Mouse (Mus musculus) limb, embryonic 11.5 days (tissue): Measurements from ENCODE around the gene 1700023F06Rik. TPM values are rescaled to one million over a fixed set of nuclear protein-coding genes. Genes with fewer than 3 reads are reported as not detected.

ENCODE experiments used
- ATAC-seq: fragments of 200-750 bp; cut with Nextera tagmentation; 2 replicates; pipeline ENCODE4 v1.8.0; 2017; ENCODE audit warnings: low read depth; ENCODE audit not compliant: insufficient number of reproducible peaks, low FRiP score, low TSS enrichment
- DNase-seq: peaks from one replicate; pipeline ENCODE4 v3.0.0-alpha.2; 2015; ENCODE audit warnings: low spot score
- H3K27ac ChIP-seq: fragments of 300-500 bp; sonication (generic); replicated peaks from 2 replicates; pipeline ENCODE4 v1.5.1; 2014; ENCODE audit warnings: low read depth, mild to moderate bottlenecking, low read length
- H3K27me3 ChIP-seq: fragments of 300-500 bp; sonication (generic); 2 replicates; pipeline ENCODE4 v1.6.1; 2014; ENCODE audit warnings: mild to moderate bottlenecking, low read length, mixed read lengths; ENCODE audit not compliant: control insufficient read depth, insufficient read depth
- H3K36me3 ChIP-seq: fragments of 300-500 bp; sonication (generic); 2 replicates; pipeline ENCODE4 v1.6.1; 2014; ENCODE audit warnings: mild to moderate bottlenecking, low read length, moderate library complexity, mixed read lengths; ENCODE audit not compliant: control insufficient read depth, insufficient read depth
- H3K4me1 ChIP-seq: fragments of 300-500 bp; sonication (generic); 2 replicates; pipeline ENCODE4 v1.6.1; 2014; ENCODE audit warnings: low read length, mixed read lengths; ENCODE audit not compliant: control insufficient read depth, insufficient read depth
- H3K4me2 ChIP-seq: fragments of 300-500 bp; sonication (generic); 2 replicates; pipeline ENCODE4 v1.6.1; 2014; ENCODE audit warnings: low read depth, mild to moderate bottlenecking, moderate library complexity; ENCODE audit not compliant: severe bottlenecking
- H3K4me3 ChIP-seq: fragments of 300-500 bp; sonication (generic); 2 replicates; pipeline ENCODE4 v1.5.1; 2014; ENCODE audit warnings: low read depth, low read length
- H3K9ac ChIP-seq: fragments of 300-500 bp; sonication (generic); 2 replicates; pipeline ENCODE4 v1.6.1; 2014; ENCODE audit warnings: mild to moderate bottlenecking, low read length
- H3K9me3 ChIP-seq: fragments of 300-500 bp; sonication (generic); 2 replicates; pipeline ENCODE4 v1.6.1; 2016; ENCODE audit warnings: low read length; ENCODE audit not compliant: control insufficient read depth
- WGBS: fragments of 180-500 bp; shearing (Covaris S2); extraction: QIAGEN DNeasy Blood & Tissue Kit; methylation state at CpG from one replicate; pipeline ENCODE4 v1.1.7; 2014; 5-methylcytosine and 5-hydroxymethylcytosine counted together
- polyA plus RNA-seq: library from polyadenylated mRNA; unstranded; fragments of >200 nt; fragmentation: Nextera tagmentation; extraction: Ambion mirVana; gene quantifications from 2 replicates; pipeline ENCODE4 v1.2.1, GENCODE M21; 2014

1700023F06Rik gene
- polyA plus RNA-seq, 1 experiment from 2014 or later = 0.48 TPM

- Histone ChIP-seq H3K27me3 (no peaks in the 10 kb centered on the region), H3K4me2 (no peak overlapping the region), H3K4me1 (peaks cover 11% of the 10 kb centered on the region), H3K27ac (no peak overlapping the region), H3K9ac (no peak overlapping the region), H3K4me3 (no peak overlapping the region), H3K9me3 (no peaks in the 10 kb centered on the region), H3K36me3 (no peaks in the 10 kb centered on the region; the same call in 1 of the 2 replicates)
- no peak for ATAC-seq
- DNase-seq = no peak
- 91% methylated on average over 4 of the region's 4 CpGs for WGBS
Observed at GRCm38 (mm10) chr11:103246731-103247290, 38.5 kb upstream of the 1700023F06Rik start.

- H3K4me3 ChIP-seq = no peak overlapping the region
- H3K27me3 ChIP-seq = no peaks in the 10 kb centered on the region
- H3K36me3 ChIP-seq = no peaks in the 10 kb centered on the region; the same call in 1 of the 2 replicates
- no peak overlapping the region for H3K9ac ChIP-seq
- ATAC-seq (no peak), DNase-seq (no peak)
- 80% methylated on average over 10 of the region's 10 CpGs for WGBS
- H3K27ac ChIP-seq = no peak overlapping the region
- H3K9me3 ChIP-seq = no peaks in the 10 kb centered on the region
- peaks cover 11% of the 10 kb centered on the region for H3K4me1 ChIP-seq
- H3K4me2 ChIP-seq = no peak overlapping the region
Observed at GRCm38 (mm10) chr11:103246081-103246730, 37.8 kb upstream of the 1700023F06Rik start.

GRCm38 (mm10) chr11:103244856-103245255, 36.5 kb upstream of the 1700023F06Rik start:
- no peak for ATAC-seq
- Histone ChIP-seq H3K27me3 (no peaks in the 10 kb centered on the region), H3K4me3 (no peak overlapping the region), H3K36me3 (no peaks in the 10 kb centered on the region; the same call in 1 of the 2 replicates), H3K4me1 (peaks cover 11% of the 10 kb centered on the region), H3K9ac (no peak overlapping the region), H3K9me3 (no peaks in the 10 kb centered on the region), H3K4me2 (no peak overlapping the region), H3K27ac (no peak overlapping the region)
- no peak for DNase-seq
- 91% methylated on average over 4 of the region's 4 CpGs for WGBS

DNA sequence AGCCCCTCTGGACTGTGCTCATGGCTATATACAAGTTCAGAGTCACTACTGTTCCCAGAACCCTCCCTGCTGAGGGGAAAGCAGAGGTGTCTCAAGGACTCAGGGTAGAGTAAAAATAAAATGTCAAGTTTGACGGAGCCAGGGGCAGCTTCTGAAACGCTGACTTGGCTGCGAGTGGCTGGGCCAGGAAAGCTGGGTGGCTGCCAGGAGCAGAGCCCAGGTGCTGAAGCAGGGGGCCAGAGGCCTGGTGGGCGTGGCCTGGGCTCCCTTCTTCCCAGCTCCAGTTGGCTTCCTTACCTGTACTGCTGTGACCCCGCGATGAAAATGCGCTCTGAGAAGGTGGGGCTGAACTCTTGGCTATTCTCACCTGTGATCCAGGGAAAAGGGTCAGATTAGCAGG, 32.4 kb upstream of the 1700023F06Rik start:
- Histone ChIP-seq H3K4me2 (no peak overlapping the region), H3K9me3 (no peaks in the 10 kb centered on the region), H3K27me3 (no peaks in the 10 kb centered on the region), H3K9ac (no peak overlapping the region), H3K4me3 (no peak overlapping the region), H3K4me1 (no peaks in the 10 kb centered on the region), H3K36me3 (peaks cover 3% of the 10 kb centered on the region; the same call in 1 of the 2 replicates), H3K27ac (no peak overlapping the region)
- ATAC-seq = no peak
- WGBS = 43% methylated on average over 7 of the region's 7 CpGs
- no peak for DNase-seq

GRCm38 (mm10) chr11:103237757-103238156, 29.4 kb upstream of the 1700023F06Rik start:
- H3K9ac ChIP-seq = no peak overlapping the region
- ATAC-seq = no peak
- no peaks in the 10 kb centered on the region for H3K9me3 ChIP-seq
- no peak overlapping the region for H3K4me2 ChIP-seq
- H3K4me1 ChIP-seq = peaks cover 4% of the 10 kb centered on the region; the same call in 1 of the 2 replicates
- H3K27ac ChIP-seq = no peak overlapping the region
- WGBS = 71% methylated on average over 9 of the region's 9 CpGs
- DNase-seq = no peak
- peaks cover 3% of the 10 kb centered on the region; the same call in 1 of the 2 replicates for H3K36me3 ChIP-seq
- H3K27me3 ChIP-seq = no peaks in the 10 kb centered on the region
- H3K4me3 ChIP-seq = no peak overlapping the region

GRCm38 (mm10) chr11:103236903-103237302, 28.5 kb upstream of the 1700023F06Rik start:
- Histone ChIP-seq H3K4me2 (no peak overlapping the region), H3K9ac (no peak overlapping the region), H3K36me3 (peaks cover 3% of the 10 kb centered on the region; the same call in 1 of the 2 replicates), H3K9me3 (no peaks in the 10 kb centered on the region), H3K27me3 (no peaks in the 10 kb centered on the region), H3K27ac (no peak overlapping the region), H3K4me1 (peaks cover 4% of the 10 kb centered on the region; the same call in 1 of the 2 replicates), H3K4me3 (no peak overlapping the region)
- 81% methylated on average over 10 of the region's 10 CpGs for WGBS
- DNase-seq = no peak
- no peak for ATAC-seq

- Histone ChIP-seq H3K36me3 (peaks cover 3% of the 10 kb centered on the region; the same call in 1 of the 2 replicates), H3K27me3 (no peaks in the 10 kb centered on the region), H3K27ac (no peak overlapping the region), H3K9me3 (no peaks in the 10 kb centered on the region), H3K4me1 (peaks cover 4% of the 10 kb centered on the region; the same call in 1 of the 2 replicates), H3K4me3 (no peak overlapping the region), H3K4me2 (no peak overlapping the region), H3K9ac (no peak overlapping the region)
- WGBS = 86% methylated on average over 6 of the region's 6 CpGs
- DNase-seq = no peak
- ATAC-seq = no peak
Observed at GRCm38 (mm10) chr11:103236431-103236830, 28.1 kb upstream of the 1700023F06Rik start.

DNA sequence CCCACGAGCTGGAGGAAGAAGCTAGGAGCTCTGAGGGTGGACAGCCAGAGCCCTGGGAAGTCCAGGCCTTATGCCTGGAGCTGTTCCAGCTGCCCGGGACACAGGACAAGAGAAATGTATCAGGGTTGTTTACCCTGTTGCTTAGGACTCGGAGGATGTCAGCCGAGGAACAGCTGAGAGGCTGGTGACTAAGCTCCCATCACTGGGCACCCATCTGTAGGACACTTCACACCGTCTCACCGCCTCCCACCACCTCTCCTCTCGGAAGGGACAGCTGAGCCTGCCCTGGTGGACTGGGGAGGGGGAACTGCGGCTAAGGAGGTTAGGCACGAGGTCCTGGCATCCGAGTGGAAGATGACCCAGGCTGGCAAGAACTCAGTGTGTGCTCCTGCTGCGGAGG, 27.3 kb upstream of the 1700023F06Rik start:
- H3K4me2 ChIP-seq = no peak overlapping the region
- 65% methylated on average over 11 of the region's 11 CpGs for WGBS
- no peak overlapping the region for H3K9ac ChIP-seq
- H3K4me3 ChIP-seq = no peak overlapping the region
- ATAC-seq (no peak), DNase-seq (no peak)
- no peak overlapping the region for H3K27ac ChIP-seq
- peaks cover 4% of the 10 kb centered on the region; the same call in 1 of the 2 replicates for H3K4me1 ChIP-seq
- no peaks in the 10 kb centered on the region for H3K27me3 ChIP-seq
- peaks cover 3% of the 10 kb centered on the region; the same call in 1 of the 2 replicates for H3K36me3 ChIP-seq
- no peaks in the 10 kb centered on the region for H3K9me3 ChIP-seq
